Mouse (Mus musculus): ENCODE measurements around the gene Psmb6. TPM values are rescaled to one million over a fixed set of nuclear protein-coding genes. Genes with fewer than 3 reads are reported as not detected.
"Not testable (repeated sequence)": the region's sequence is repeated elsewhere in the genome, so short reads cannot be mapped to it uniquely, and the experiment has no call there.

The Psmb6 gene
- polyA plus RNA-seq, 1 experiment from 2014 or later: 1,074 TPM

- Histone ChIP-seq H3K36me3 (replicated peaks) (no peaks in the 10 kb centered on the region), H3K27ac (no peak overlapping the region), H3K4me1 (peaks cover 21% of the 10 kb centered on the region), H3K27me3 (ENCODE audit: poor library complexity, severe bottlenecking) (peaks cover 22% of the 10 kb centered on the region; the same call in 1 of the 2 replicates), H3K4me3 (no peak overlapping the region), H3K9me3 (no peaks in the 10 kb centered on the region)
- 83% methylated on average over 2 of the region's 2 CpGs for WGBS
- no peak for DNase-seq (ENCODE audit: extremely low spot score, low spot score)
These were observed 13.9 kb upstream of the Psmb6 start for GRCm38 (mm10) chr11:70511242-70511641.

- no peak overlapping the region for H3K27ac ChIP-seq
These were observed 13.3 kb upstream of the Psmb6 start for GRCm38 (mm10) chr11:70511825-70512224.

GRCm38 (mm10) chr11:70512709-70513342 is 12.3 kb upstream of the Psmb6 start:
- WGBS: 79% methylated on average over 7 of the region's 7 CpGs
- Histone ChIP-seq H3K9me3 (no peaks in the 10 kb centered on the region), H3K4me1 (peaks cover 21% of the 10 kb centered on the region), H3K27ac (no peak overlapping the region), H3K27me3 (ENCODE audit: poor library complexity, severe bottlenecking) (peaks cover 22% of the 10 kb centered on the region; the same call in 1 of the 2 replicates), H3K4me3 (no peak overlapping the region), H3K36me3 (replicated peaks) (no peaks in the 10 kb centered on the region)
- DNase-seq (ENCODE audit: extremely low spot score, low spot score): no peak

More at GRCm38 (mm10) chr11:70511825-70512224, 13.3 kb upstream of the Psmb6 start:
- Histone ChIP-seq H3K9me3 (no peaks in the 10 kb centered on the region), H3K4me3 (no peak overlapping the region), H3K27me3 (ENCODE audit: poor library complexity, severe bottlenecking) (peaks cover 22% of the 10 kb centered on the region; the same call in 1 of the 2 replicates), H3K36me3 (replicated peaks) (no peaks in the 10 kb centered on the region), H3K4me1 (peaks cover 21% of the 10 kb centered on the region)
- WGBS: 95% methylated on average over 7 of the region's 7 CpGs
- DNase-seq (ENCODE audit: extremely low spot score, low spot score): no peak

GRCm38 (mm10) chr11:70513520-70513919 is 11.6 kb upstream of the Psmb6 start:
- H3K4me1 ChIP-seq: peaks cover 21% of the 10 kb centered on the region
- 64% methylated on average over 11 of the region's 11 CpGs for WGBS
- no peaks in the 10 kb centered on the region for H3K36me3 ChIP-seq (replicated peaks)
- H3K4me3 ChIP-seq: no peak overlapping the region
- H3K27ac ChIP-seq: 0 out of 2 replicates have a peak overlapping the region, but pooled peaks have one; percentile 20
- no peaks in the 10 kb centered on the region for H3K9me3 ChIP-seq
- peaks cover 22% of the 10 kb centered on the region; the same call in 1 of the 2 replicates for H3K27me3 ChIP-seq (ENCODE audit: poor library complexity, severe bottlenecking)
- no peak for DNase-seq (ENCODE audit: extremely low spot score, low spot score)

- H3K9me3 ChIP-seq: no peaks in the 10 kb centered on the region
- H3K4me1 ChIP-seq: peaks cover 25% of the 10 kb centered on the region
- H3K36me3 ChIP-seq (replicated peaks): no peaks in the 10 kb centered on the region
- H3K27me3 ChIP-seq (ENCODE audit: poor library complexity, severe bottlenecking): peaks cover 22% of the 10 kb centered on the region
- 0 out of 2 replicates have a peak within 1 kb of the TSS, but pooled peaks have one; percentile 20 for H3K27ac ChIP-seq
- DNase-seq (ENCODE audit: extremely low spot score, low spot score): no peak
- H3K4me3 ChIP-seq: no peak within 1 kb of the TSS
- WGBS: 92% methylated on average over 7 of the region's 7 CpGs
These were observed 10.9 kb upstream of the Psmb6 start, which contains the start of gene Vmo1 for GRCm38 (mm10) chr11:70514288-70514687. Gene Vmo1, minus strand, starts transcription at chr11:70514616.

GRCm38 (mm10) chr11:70516352-70516751 is 8.8 kb upstream of the Psmb6 start:
- Histone ChIP-seq H3K9me3 (no peaks in the 10 kb centered on the region), H3K36me3 (replicated peaks) (no peaks in the 10 kb centered on the region), H3K27ac (no peak overlapping the region), H3K4me1 (peaks cover 27% of the 10 kb centered on the region), H3K4me3 (no peak overlapping the region), H3K27me3 (ENCODE audit: poor library complexity, severe bottlenecking) (peaks cover 23% of the 10 kb centered on the region)
- WGBS: 32% methylated on average over 2 of the region's 2 CpGs
- DNase-seq (ENCODE audit: extremely low spot score, low spot score): no peak

- no peaks in the 10 kb centered on the region for H3K9me3 ChIP-seq
- WGBS: 67% methylated on average over 1 of the region's 1 CpGs
- DNase-seq (ENCODE audit: extremely low spot score, low spot score): no peak
- H3K27me3 ChIP-seq (ENCODE audit: poor library complexity, severe bottlenecking): peaks cover 23% of the 10 kb centered on the region
- H3K4me1 ChIP-seq: peaks cover 21% of the 10 kb centered on the region
- H3K4me3 ChIP-seq: no peak overlapping the region
- no peaks in the 10 kb centered on the region for H3K36me3 ChIP-seq (replicated peaks)
- H3K27ac ChIP-seq: no peak overlapping the region
These were observed 6.7 kb upstream of the Psmb6 start for GRCm38 (mm10) chr11:70518436-70518835.

- Histone ChIP-seq H3K27me3 (ENCODE audit: poor library complexity, severe bottlenecking) (peaks cover 23% of the 10 kb centered on the region), H3K4me1 (peaks cover 18% of the 10 kb centered on the region), H3K9me3 (no peaks in the 10 kb centered on the region), H3K36me3 (replicated peaks) (no peaks in the 10 kb centered on the region), H3K4me3 (peak within 1 kb of the TSS; percentile 42), H3K27ac (peak within 1 kb of the TSS; percentile 82)
- no peak for DNase-seq (ENCODE audit: extremely low spot score, low spot score)
- WGBS: 82% methylated on average over 10 of the region's 10 CpGs
These were observed 6.2 kb upstream of the Psmb6 start, which contains the start of gene Gltpd2 for GRCm38 (mm10) chr11:70518923-70519322. Gene Gltpd2, plus strand, starts transcription at chr11:70519196.

GRCm38 (mm10) chr11:70520178-70520769 is 4.9 kb upstream of the Psmb6 start:
- peak overlapping the region; percentile 82 for H3K27ac ChIP-seq
- 14% methylated on average over 41 of the region's 41 CpGs for WGBS
- no peaks in the 10 kb centered on the region for H3K9me3 ChIP-seq
- peak overlapping the region; percentile 42 for H3K4me3 ChIP-seq
- H3K27me3 ChIP-seq (ENCODE audit: poor library complexity, severe bottlenecking): peaks cover 23% of the 10 kb centered on the region
- H3K4me1 ChIP-seq: peaks cover 22% of the 10 kb centered on the region
- H3K36me3 ChIP-seq (replicated peaks): no peaks in the 10 kb centered on the region
- DNase-seq (ENCODE audit: extremely low spot score, low spot score): peak; percentile 47

- not testable (repeated sequence) for H3K4me3 ChIP-seq; H3K27ac ChIP-seq; H3K9me3 ChIP-seq; DNase-seq (ENCODE audit: extremely low spot score, low spot score)
- Histone ChIP-seq H3K36me3 (replicated peaks) (peaks cover 27% of the 10 kb centered on the region), H3K4me1 (peaks cover 33% of the 10 kb centered on the region), H3K27me3 (ENCODE audit: poor library complexity, severe bottlenecking) (peaks cover 23% of the 10 kb centered on the region)
- WGBS: 89% methylated on average over 8 of the region's 8 CpGs
These were observed 1.7 kb upstream of the Psmb6 start for GRCm38 (mm10) chr11:70523306-70523989.

- H3K4me3 ChIP-seq: peak overlapping the region; percentile 81
- peaks cover 25% of the 10 kb centered on the region for H3K4me1 ChIP-seq
- 7% methylated on average over 8 of the region's 8 CpGs for WGBS
- H3K36me3 ChIP-seq (replicated peaks): peaks cover 39% of the 10 kb centered on the region
- DNase-seq (ENCODE audit: extremely low spot score, low spot score): no peak
- peaks cover 12% of the 10 kb centered on the region for H3K27me3 ChIP-seq (ENCODE audit: poor library complexity, severe bottlenecking)
- peak overlapping the region; percentile 54 for H3K27ac ChIP-seq
- H3K9me3 ChIP-seq: no peaks in the 10 kb centered on the region
These were observed 385 bp upstream of the Psmb6 start for GRCm38 (mm10) chr11:70524782-70525181.

GRCm38 (mm10) chr11:70525726-70526125 is 559 bp downstream of the Psmb6 start:
- Histone ChIP-seq H3K9me3 (no peaks in the 10 kb centered on the region), H3K4me3 (peak overlapping the region; percentile 81), H3K36me3 (replicated peaks) (peaks cover 40% of the 10 kb centered on the region), H3K27me3 (ENCODE audit: poor library complexity, severe bottlenecking) (peaks cover 3% of the 10 kb centered on the region), H3K4me1 (peaks cover 15% of the 10 kb centered on the region), H3K27ac (peak overlapping the region; percentile 91)
- 3% methylated on average over 12 of the region's 12 CpGs for WGBS
- no peak for DNase-seq (ENCODE audit: extremely low spot score, low spot score)
